Mouse (Mus musculus) heart, adult 2 months (tissue): ENCODE results near the gene Ralgps2.

Experiments
- CTCF ChIP-seq: fragments of 200-600 bp; IDR thresholded peaks from 2 replicates; pipeline ENCODE4 v1.8.1; 2022; ENCODE audit warnings: antibody characterized with exemption, mild to moderate bottlenecking, moderate library complexity
- EP300 ChIP-seq: fragments of 200-500 bp; IDR thresholded peaks from 2 replicates; pipeline ENCODE4 v1.6.1; 2011; ENCODE audit warnings: low read depth, low read length, control low read depth; ENCODE audit not compliant: insufficient read depth
- POLR2A ChIP-seq: fragments of 200-500 bp; IDR thresholded peaks from 2 replicates; pipeline ENCODE4 v1.6.1; 2011; ENCODE audit warnings: mild to moderate bottlenecking, low read depth, low read length, control low read depth; ENCODE audit not compliant: insufficient read depth

GRCm38 (mm10) chr1:156950354-156950753, 10.9 kb upstream of the Ralgps2 start:
- TF ChIP-seq CTCF (no peak), POLR2A (no peak), EP300 (no peak)
